Mouse (Mus musculus) stomach, embryonic 16.5 days (tissue): ENCODE data around the gene Psmd4. TPM values are rescaled to one million over a fixed set of nuclear protein-coding genes. Genes with fewer than 3 reads are reported as not detected.
A peak's percentile ranks its signal among the peaks of the same experiment; 100 is the strongest.

Experiments
- ATAC-seq: fragments of 200-750 bp; cut with Nextera tagmentation; 2 replicates; pipeline ENCODE4 v1.8.0; 2017; ENCODE audit warnings: moderate number of reproducible peaks, moderate TSS enrichment; ENCODE audit not compliant: insufficient read depth, low FRiP score
- H3K27ac ChIP-seq: fragments of 300-500 bp; sonication (generic); 2 replicates; pipeline ENCODE4 v1.5.1; 2014; ENCODE audit warnings: low read length
- H3K27me3 ChIP-seq: fragments of 300-500 bp; sonication (generic); 2 replicates; pipeline ENCODE4 v1.6.1; 2014; ENCODE audit warnings: low read length, control low read depth, mixed read lengths; ENCODE audit not compliant: control insufficient read depth, insufficient read depth
- H3K36me3 ChIP-seq: fragments of 300-500 bp; sonication (generic); 2 replicates; pipeline ENCODE4 v1.6.1; 2014; ENCODE audit warnings: low read length; ENCODE audit not compliant: control insufficient read depth, insufficient read depth
- H3K4me1 ChIP-seq: fragments of 300-500 bp; sonication (generic); 2 replicates; pipeline ENCODE4 v1.6.1; 2014; ENCODE audit warnings: low read length, control low read depth, mixed read lengths; ENCODE audit not compliant: control insufficient read depth, insufficient read depth
- H3K4me2 ChIP-seq: fragments of 300-500 bp; sonication (generic); 2 replicates; pipeline ENCODE4 v1.6.1; 2014; ENCODE audit warnings: low read depth, low read length, mixed read lengths
- H3K4me3 ChIP-seq: fragments of 300-500 bp; sonication (generic); replicated peaks from 2 replicates; pipeline ENCODE4 v1.5.1; 2014; ENCODE audit warnings: mild to moderate bottlenecking, low read length
- H3K9ac ChIP-seq: fragments of 300-500 bp; sonication (generic); 2 replicates; pipeline ENCODE4 v1.6.1; 2014; ENCODE audit warnings: low read length
- H3K9me3 ChIP-seq: fragments of 300-500 bp; sonication (generic); replicated peaks from 2 replicates; pipeline ENCODE4 v1.6.1; 2016; ENCODE audit warnings: low read length, control low read depth; ENCODE audit not compliant: control insufficient read depth
- WGBS: fragments of 180-500 bp; shearing (Covaris S2); extraction: QIAGEN DNeasy Blood & Tissue Kit; methylation state at CpG from one replicate; pipeline ENCODE4 v1.1.7; 2014; 5-methylcytosine and 5-hydroxymethylcytosine counted together
- polyA plus RNA-seq: library from polyadenylated mRNA; unstranded; fragments of >200 nt; fragmentation: Nextera tagmentation; extraction: Ambion mirVana; gene quantifications from 2 replicates; pipeline ENCODE4 v1.2.1, GENCODE M21; 2015

The Psmd4 gene
- polyA plus RNA-seq, 1 experiment from 2014 or later, result 218 TPM

DNA sequence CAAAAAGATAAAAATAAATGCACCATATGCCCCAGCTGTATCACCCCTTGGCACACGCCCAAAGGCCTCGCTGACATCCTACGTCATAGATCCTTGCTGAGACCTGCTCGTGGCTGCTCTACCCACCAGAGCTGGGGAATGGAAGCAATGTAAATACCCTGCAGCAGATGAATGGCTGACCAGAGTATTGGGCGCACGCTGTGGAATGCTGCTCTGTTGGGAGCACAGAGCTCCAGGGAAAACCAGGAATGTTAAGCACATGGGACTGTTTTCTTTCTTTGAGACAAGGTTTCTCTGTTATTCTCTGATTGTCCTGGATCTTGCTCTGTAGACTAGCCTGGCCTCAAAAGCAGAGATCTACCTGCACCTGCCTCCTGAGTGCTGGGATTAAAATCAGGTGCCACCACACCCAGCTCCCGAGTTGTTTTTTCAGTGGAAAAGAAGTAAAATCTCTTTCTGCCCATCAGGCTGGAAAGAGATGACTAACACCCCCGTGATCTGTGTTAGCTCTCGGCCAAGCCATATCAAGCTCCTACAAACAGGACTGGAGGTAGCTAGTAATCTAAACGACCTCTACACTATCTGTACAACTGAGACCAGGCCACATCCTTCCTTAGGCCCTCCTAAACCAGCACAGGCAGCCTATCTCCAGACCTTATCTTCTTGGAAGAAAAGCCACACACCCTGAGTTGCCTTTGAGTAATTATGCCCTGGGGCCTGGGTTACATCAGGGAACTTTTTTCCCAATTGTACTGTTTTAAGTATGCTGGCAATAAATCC, 12.3 kb upstream of the Psmd4 start:
- Histone ChIP-seq H3K4me2 (0 out of 2 replicates have a peak overlapping the region, but pooled peaks have one; percentile 20), H3K4me1 (peaks cover 15% of the 10 kb centered on the region), H3K27me3 (no peaks in the 10 kb centered on the region), H3K4me3 (no peak overlapping the region), H3K9ac (no peak overlapping the region), H3K9me3 (no peaks in the 10 kb centered on the region), H3K27ac (peak overlapping the region; percentile 77), H3K36me3 (no peaks in the 10 kb centered on the region)
- peak; percentile 86 for ATAC-seq
- 13% methylated on average over 10 of the region's 10 CpGs for whole genome bisulfite sequencing

DNA sequence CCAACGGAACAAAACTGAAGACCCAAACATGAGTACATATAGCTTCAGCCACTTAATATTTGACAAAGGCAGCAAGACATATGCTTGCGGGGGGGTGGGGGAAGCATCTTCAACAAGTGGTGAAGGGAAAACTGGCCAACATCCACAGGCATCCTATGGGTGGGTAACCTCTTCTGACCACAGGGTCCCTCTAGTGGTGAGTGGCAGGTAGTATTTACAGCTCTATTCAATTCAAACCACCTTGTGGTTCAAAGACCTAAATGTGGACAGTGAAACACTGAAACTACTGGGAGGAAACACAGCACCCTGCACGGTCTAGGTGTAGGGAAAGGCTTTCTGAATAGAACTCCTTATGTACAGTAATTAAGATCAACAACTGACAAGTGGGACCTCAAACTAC, 11.3 kb upstream of the Psmd4 start:
- ATAC-seq, result no peak
- Histone ChIP-seq H3K4me2 (no peak overlapping the region), H3K4me3 (no peak overlapping the region), H3K9me3 (no peaks in the 10 kb centered on the region), H3K36me3 (no peaks in the 10 kb centered on the region), H3K9ac (no peak overlapping the region), H3K4me1 (peaks cover 15% of the 10 kb centered on the region), H3K27ac (no peak overlapping the region), H3K27me3 (no peaks in the 10 kb centered on the region)
- 42% methylated on average over 3 of the region's 3 CpGs for WGBS

DNA sequence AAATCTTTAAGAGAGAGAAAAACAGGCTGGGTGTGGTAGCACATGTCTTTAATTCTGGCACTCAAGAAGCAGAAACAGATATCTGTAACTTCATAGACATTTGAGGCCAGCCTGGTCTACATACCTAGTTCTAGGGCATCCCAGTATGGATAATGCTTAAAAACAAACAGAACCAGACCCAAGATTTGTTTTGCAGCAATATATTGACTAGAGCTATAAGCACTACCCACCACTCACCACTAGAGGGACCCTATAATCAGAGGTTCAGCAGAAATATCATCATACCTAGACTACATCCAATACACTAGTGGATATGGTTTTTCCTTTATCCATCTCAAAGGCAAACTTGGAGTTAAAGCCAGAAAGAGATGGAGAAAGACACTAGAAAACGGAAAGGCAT, 10.5 kb upstream of the Psmd4 start:
- H3K9ac ChIP-seq, result no peak overlapping the region
- H3K9me3 ChIP-seq, result no peaks in the 10 kb centered on the region
- 56% methylated on average over 1 of the region's 1 CpGs for WGBS
- H3K4me2 ChIP-seq, result no peak overlapping the region
- no peaks in the 10 kb centered on the region for H3K36me3 ChIP-seq
- peaks cover 15% of the 10 kb centered on the region for H3K4me1 ChIP-seq
- no peak for ATAC-seq
- no peaks in the 10 kb centered on the region for H3K27me3 ChIP-seq
- H3K4me3 ChIP-seq, result no peak overlapping the region
- no peak overlapping the region for H3K27ac ChIP-seq

DNA sequence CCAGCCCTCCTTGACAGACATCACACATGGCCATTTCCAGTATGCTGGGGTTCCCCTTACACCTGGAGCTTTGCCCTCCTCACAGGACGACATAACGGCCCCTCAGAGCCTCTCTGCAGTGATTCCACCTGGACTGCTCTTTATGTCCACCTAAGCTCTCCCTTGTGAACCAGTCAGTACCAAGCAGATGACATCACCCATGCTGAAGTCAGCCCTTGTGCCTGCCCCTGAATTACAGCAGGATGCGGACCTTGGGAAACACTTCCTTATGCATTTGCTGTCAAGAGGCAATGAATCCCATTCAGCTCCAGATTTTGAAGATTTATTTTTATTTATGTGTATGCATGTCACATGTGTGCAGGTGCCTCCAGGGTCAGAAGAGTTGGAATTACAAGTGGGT, 5.5 kb upstream of the Psmd4 start:
- Histone ChIP-seq H3K4me2 (no peak overlapping the region), H3K9me3 (no peaks in the 10 kb centered on the region), H3K27ac (no peak overlapping the region), H3K36me3 (no peaks in the 10 kb centered on the region), H3K4me3 (no peak overlapping the region), H3K4me1 (no peaks in the 10 kb centered on the region), H3K9ac (no peak overlapping the region), H3K27me3 (no peaks in the 10 kb centered on the region)
- ATAC-seq, result no peak
- WGBS, result 75% methylated on average over 3 of the region's 3 CpGs

DNA sequence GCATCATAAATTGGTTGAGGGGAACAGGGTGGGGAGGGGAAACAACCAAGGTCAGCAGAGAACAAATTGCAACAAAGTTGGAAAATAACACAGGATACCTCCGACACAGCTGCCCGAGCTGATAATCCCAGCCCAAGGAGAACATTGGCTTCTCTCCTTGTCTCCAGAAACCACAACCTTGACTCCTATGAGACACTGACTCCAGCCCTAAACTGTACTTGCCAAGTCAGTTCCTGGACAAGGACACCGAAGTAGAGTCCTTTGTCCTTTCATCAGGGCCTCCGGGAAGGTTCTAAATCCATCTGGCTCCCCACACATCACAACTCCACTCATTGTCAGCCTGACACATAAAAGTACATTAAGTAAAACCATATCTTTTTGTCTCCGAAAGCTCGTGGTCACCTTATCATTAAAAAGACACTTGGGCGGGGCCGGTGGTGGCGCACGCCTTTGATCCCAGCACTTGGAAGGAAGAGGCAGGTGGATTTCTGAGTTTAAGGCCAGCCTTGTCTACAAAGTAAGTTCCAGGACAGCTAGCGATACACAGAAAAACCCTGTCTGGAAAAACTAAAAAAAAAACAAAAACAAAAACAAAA, 4.1 kb upstream of the Psmd4 start:
- ATAC-seq, result no peak
- Histone ChIP-seq H3K9me3 (no peaks in the 10 kb centered on the region), H3K4me2 (no peak overlapping the region), H3K9ac (no peak overlapping the region), H3K27ac (no peak overlapping the region), H3K4me3 (no peak overlapping the region), H3K4me1 (peaks cover 2% of the 10 kb centered on the region; the same call in 1 of the 2 replicates), H3K27me3 (no peaks in the 10 kb centered on the region), H3K36me3 (no peaks in the 10 kb centered on the region)
- 78% methylated on average over 11 of the region's 11 CpGs for WGBS

DNA sequence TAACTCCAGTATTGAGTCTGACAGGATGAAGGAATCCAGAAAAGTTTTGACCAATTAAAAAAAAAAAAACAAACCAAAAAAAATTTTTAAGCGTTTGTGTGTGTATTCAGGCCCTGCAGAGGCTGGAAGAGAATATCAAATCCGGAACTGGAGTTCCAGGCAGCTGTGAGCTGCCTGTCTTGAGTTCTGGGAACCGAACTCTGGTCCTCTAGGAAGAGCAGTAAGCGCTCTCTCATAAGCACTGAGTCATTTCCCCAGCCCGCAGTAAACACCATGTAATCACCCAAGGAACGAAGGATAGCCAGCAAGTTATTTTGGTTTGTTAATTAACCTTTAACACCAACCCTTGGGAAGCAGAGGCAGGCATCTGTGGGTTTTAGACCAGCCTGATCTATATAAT, 837 bp upstream of the Psmd4 start:
- H3K36me3 ChIP-seq, result no peaks in the 10 kb centered on the region
- H3K27me3 ChIP-seq, result no peaks in the 10 kb centered on the region
- H3K4me2 ChIP-seq, result no peak overlapping the region
- H3K4me3 ChIP-seq, result no peak overlapping the region
- no peak overlapping the region for H3K9ac ChIP-seq
- no peak overlapping the region for H3K27ac ChIP-seq
- H3K9me3 ChIP-seq, result no peaks in the 10 kb centered on the region
- H3K4me1 ChIP-seq, result peaks cover 6% of the 10 kb centered on the region; the same call in 1 of the 2 replicates
- no peak for ATAC-seq
- 67% methylated on average over 6 of the region's 6 CpGs for WGBS

DNA sequence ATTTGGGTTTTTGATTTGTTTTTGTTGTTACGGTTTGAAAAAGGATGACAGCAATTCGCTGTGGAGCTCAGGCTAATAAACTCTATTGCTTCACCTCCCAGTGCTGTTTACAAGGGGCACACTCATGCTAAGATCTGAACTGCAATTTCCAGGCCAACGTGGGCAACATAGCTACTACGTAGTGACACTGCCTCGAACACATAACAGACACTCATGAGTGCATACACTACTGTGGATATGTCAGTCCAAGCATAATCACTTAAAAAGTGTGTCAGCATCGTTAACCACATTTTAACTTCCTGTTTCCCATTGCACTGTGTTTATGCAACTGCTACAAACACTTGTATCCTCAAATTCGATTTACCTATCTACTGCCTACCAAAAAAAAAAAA, 420 bp upstream of the Psmd4 start:
- Histone ChIP-seq H3K4me2 (peak overlapping the region; percentile 51), H3K36me3 (no peaks in the 10 kb centered on the region), H3K4me1 (peaks cover 6% of the 10 kb centered on the region; the same call in 1 of the 2 replicates), H3K9ac (peak overlapping the region; percentile 62), H3K9me3 (no peaks in the 10 kb centered on the region), H3K4me3 (peak overlapping the region; percentile 94), H3K27ac (peak overlapping the region; percentile 47), H3K27me3 (no peaks in the 10 kb centered on the region)
- ATAC-seq, result peak; percentile 48; the same call in 1 of the 2 replicates
- WGBS, result 16% methylated on average over 7 of the region's 7 CpGs

DNA sequence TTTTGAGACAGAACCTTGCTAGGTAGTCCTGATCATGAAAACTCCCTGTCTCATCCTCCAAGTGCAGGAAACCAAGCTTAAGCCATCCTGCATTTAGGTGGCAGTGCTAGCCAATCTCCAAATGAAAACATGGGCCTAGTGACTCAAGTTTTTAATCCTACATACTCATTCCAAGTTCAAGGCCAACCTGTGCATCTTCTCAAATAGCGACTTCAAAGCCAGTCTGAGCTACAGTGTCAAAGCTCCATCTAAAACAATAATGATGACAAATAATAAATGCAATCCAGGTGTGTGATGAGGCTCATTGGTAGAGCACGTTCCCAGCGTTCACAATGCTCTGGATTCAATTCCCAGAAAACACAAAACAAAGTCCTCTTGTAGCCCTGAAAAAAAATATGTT, 789 bp downstream of the Psmd4 start:
- Histone ChIP-seq H3K36me3 (peaks cover under 1% of the 10 kb centered on the region; the same call in 1 of the 2 replicates), H3K4me2 (peak overlapping the region; percentile 71), H3K27ac (no peak overlapping the region), H3K27me3 (no peaks in the 10 kb centered on the region), H3K4me3 (peak overlapping the region; percentile 94), H3K4me1 (peaks cover 6% of the 10 kb centered on the region; the same call in 1 of the 2 replicates), H3K9me3 (no peaks in the 10 kb centered on the region), H3K9ac (peak overlapping the region; percentile 93)
- 16% methylated on average over 3 of the region's 3 CpGs for WGBS
- ATAC-seq, result no peak

DNA sequence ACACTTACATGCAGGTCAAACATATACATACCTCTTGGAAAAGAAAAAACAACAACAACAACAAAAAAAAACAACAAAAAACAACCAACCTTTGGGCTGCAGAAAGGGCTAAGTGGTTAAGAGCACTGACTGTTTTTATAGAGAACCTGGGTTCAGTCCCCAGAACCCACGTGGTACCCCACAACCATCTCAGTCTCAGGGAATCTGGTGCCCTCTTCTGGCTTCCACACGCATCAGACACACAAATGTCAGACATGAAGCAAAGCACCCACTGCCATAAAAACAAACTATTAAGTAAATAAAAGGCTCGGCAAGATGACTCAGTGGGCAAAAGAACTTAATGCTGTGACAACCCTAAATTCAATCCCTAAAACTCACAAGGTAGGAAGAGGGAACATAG, 12.5 kb downstream of the Psmd4 start:
- Histone ChIP-seq H3K27ac (no peak overlapping the region), H3K36me3 (peaks cover 5% of the 10 kb centered on the region; the same call in 1 of the 2 replicates)

More for the DNA sequence above, 12.5 kb downstream of the Psmd4 start:
- Histone ChIP-seq H3K4me1 (peaks cover 12% of the 10 kb centered on the region), H3K4me3 (no peak overlapping the region), H3K27me3 (no peaks in the 10 kb centered on the region), H3K4me2 (no peak overlapping the region), H3K9ac (no peak overlapping the region), H3K9me3 (no peaks in the 10 kb centered on the region)
- WGBS, result 63% methylated on average over 3 of the region's 3 CpGs
- no peak for ATAC-seq
